8 mouse cellular contexts compared by ENCODE assay signal in the genomic region with DNA sequence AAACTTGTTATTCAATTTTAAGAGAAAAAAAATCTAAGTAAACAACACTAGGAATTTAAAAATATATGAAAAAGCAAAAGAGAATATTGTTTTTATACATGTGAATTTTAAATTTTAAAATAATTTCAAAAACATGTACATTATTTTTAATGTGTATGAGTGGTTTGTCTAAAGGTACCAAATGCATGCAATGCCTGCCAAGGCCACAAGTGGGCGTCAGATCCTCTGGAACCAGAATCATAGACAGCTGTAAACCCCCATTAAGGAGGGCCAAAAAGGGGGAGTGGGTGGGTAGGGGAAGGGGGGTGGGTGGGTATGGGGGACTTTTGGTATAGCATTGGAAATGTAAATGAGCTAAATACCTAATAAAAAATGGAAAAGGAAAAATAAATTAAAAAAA. TPM values are rescaled to one million over a fixed set of nuclear protein-coding genes. Genes with fewer than 3 reads are reported as not detected.
DNase-seq lines count a peak whose midpoint lies in the region; ATAC-seq and TF ChIP-seq lines count a peak whose summit lies in the region.

No protein-coding gene starts in this region.

- H3K36me3 ChIP-seq in hindbrain, postnatal 0 days (ENCODE audit: insufficient read depth, low read length), result no peaks in the 10 kb centered on the region

- no peak overlapping the region for H3K4me3 ChIP-seq in cerebellum, adult 2 months (replicated peaks; ENCODE audit: insufficient read depth, low read depth, low read length)
- H3K4me3 ChIP-seq in hindbrain, postnatal 0 days (ENCODE audit: low read length), result no peak overlapping the region

- no peak overlapping the region for H3K9ac ChIP-seq in hindbrain, postnatal 0 days (replicated peaks; ENCODE audit: low read length)

- DNase-seq in cerebellum, adult 2 months, result no peak
- DNase-seq in left cerebral cortex, postnatal 4 days, result peak; percentile 40
- DNase-seq in left cerebral cortex, adult 9 months (ENCODE audit: low spot score in 2 of 2), result no peak
- peak; percentile 22 for DNase-seq in adipocyte (ENCODE audit: low spot score)
- DNase-seq in hindbrain, postnatal 0 days (ENCODE audit: low spot score), result peak; percentile 68
- DNase-seq in natural killer cell, adult 2 months (ENCODE audit: low spot score in 2 of 2), result peak; percentile 16 to 31
- DNase-seq in urinary bladder, postnatal 25 days (ENCODE audit: low spot score), result no peak

- no peak for TF ChIP-seq POLR2A in cerebellum, adult 2 months (IDR thresholded peaks at IDR 0.05; ENCODE audit: borderline replicate concordance, insufficient read depth, low read length)

- no peak overlapping the region for H3K4me2 ChIP-seq in hindbrain, postnatal 0 days (ENCODE audit: low read depth, low read length)

- H3K27ac ChIP-seq in cerebellum, adult 2 months (ENCODE audit: insufficient read depth, low read length), result no peak overlapping the region
- no peak overlapping the region for H3K27ac ChIP-seq in hindbrain, postnatal 0 days

- ATAC-seq in cerebellum, adult (ENCODE audit: insufficient number of reproducible peaks, low FRiP score, low TSS enrichment), result no peak
- ATAC-seq in hindbrain, postnatal 0 days, result no peak

- H3K9me3 ChIP-seq in hindbrain, postnatal 0 days (ENCODE audit: low read length), result no peaks in the 10 kb centered on the region

- peak; percentile 52; the same call in 1 of the 2 replicates for TF ChIP-seq CTCF in cerebellum, adult 2 months (IDR thresholded peaks at IDR 0.05; ENCODE audit: borderline replicate concordance, insufficient read depth, low read depth, low read length)
- peak; percentile 67 for TF ChIP-seq CTCF in hindbrain, postnatal 0 days (IDR thresholded peaks at IDR 0.05; ENCODE audit: low read depth)

- H3K27me3 ChIP-seq in cerebellum, adult 2 months (ENCODE audit: control insufficient read depth, insufficient read depth, low read length), result no peaks in the 10 kb centered on the region
- H3K27me3 ChIP-seq in hindbrain, postnatal 0 days (ENCODE audit: insufficient read depth, low read length), result no peaks in the 10 kb centered on the region

- 11% methylated on average over 1 of the region's 1 CpGs for WGBS in cerebellum, adult 2 months
- 5% methylated on average over 1 of the region's 1 CpGs for WGBS in hindbrain, postnatal 0 days

- H3K4me1 ChIP-seq in cerebellum, adult 2 months (ENCODE audit: control insufficient read depth, insufficient read depth, low read length), result no peaks in the 10 kb centered on the region
- no peaks in the 10 kb centered on the region for H3K4me1 ChIP-seq in hindbrain, postnatal 0 days (ENCODE audit: insufficient read depth, low read length)

- intact Hi-C loops in left cerebral cortex, postnatal 4 days (cut with DNase I), result no loop called here

RNA-seq across cellular contexts. Expression of a gene that starts 31.3 kb away (rescaled TPM):
- polyA plus RNA-seq in cerebellum, adult 2 months (2012; rRNA removed), result 46.0 and 62.4 TPM in 2 replicates
- total RNA-seq in left cerebral cortex, postnatal 4 days (2021), result 10 to 100 TPM; 30.5 to 30.9 TPM
- total RNA-seq in hindbrain, postnatal 0 days (2014; rRNA removed), result 8.2 and 15.2 TPM in 2 replicates
- 74.9 and 81.4 TPM in 2 replicates for polyA plus RNA-seq in hindbrain, postnatal 0 days (2015; fragmentation: Nextera tagmentation; extraction: Ambion mirVana)

RNA-seq across cellular contexts. Expression of a gene that starts 31.4 kb away (rescaled TPM):
- polyA plus RNA-seq in cerebellum, adult 2 months (2012; rRNA removed), result 19.6 and 20.2 TPM in 2 replicates
- total RNA-seq in left cerebral cortex, postnatal 4 days (2021), result 10 to 100 TPM; 39.6 to 40.5 TPM
- total RNA-seq in hindbrain, postnatal 0 days (2014; rRNA removed), result 28.1 and 32.9 TPM in 2 replicates
- polyA plus RNA-seq in hindbrain, postnatal 0 days (2015; fragmentation: Nextera tagmentation; extraction: Ambion mirVana), result 26.1 and 28.3 TPM in 2 replicates

Comparison
In these comparisons a context has a peak if more than half of its experiments do, and no peak if none do; other contexts are left out.
1. DNase-seq: peak in left cerebral cortex, postnatal 4 days (single experiment), adipocyte (single experiment), hindbrain, postnatal 0 days (single experiment) and natural killer cell, adult 2 months (2 of 2); none in cerebellum, adult 2 months (0 of 2), left cerebral cortex, adult 9 months (0 of 2) and urinary bladder, postnatal 25 days (single experiment).